Mouse (Mus musculus): ENCODE measurements at regions not wholly inside any gene's neighbourhood (a gene's known extent, or its start where the extent isn't known, plus 50 kb on each side); places are given as distances from the start of the nearest gene placed in this dataset.

GRCm38 (mm10) chr10:96309766-96310165, 173.4 kb downstream of the Gm5426 start:
- no peak for DNase-seq (ENCODE audit: low read depth, low spot score)

- peak; percentile 53 for DNase-seq (ENCODE audit: low read depth, low spot score)
Measured at GRCm38 (mm10) chr10:96325297-96325696, 188.9 kb downstream of the Gm5426 start.

GRCm38 (mm10) chr10:96330639-96331487, 194.5 kb downstream of the Gm5426 start:
- DNase-seq (ENCODE audit: low read depth, low spot score) = no peak

GRCm38 (mm10) chr10:96332731-96333201, 196.4 kb downstream of the Gm5426 start:
- DNase-seq (ENCODE audit: low read depth, low spot score) = no peak

- peak; percentile 77 for DNase-seq (ENCODE audit: low read depth, low spot score)
Measured at GRCm38 (mm10) chr10:96333224-96333623, 196.8 kb downstream of the Gm5426 start.

GRCm38 (mm10) chr10:96336271-96336670, 199.9 kb downstream of the Gm5426 start:
- no peak for DNase-seq (ENCODE audit: low read depth, low spot score)

- DNase-seq (ENCODE audit: low read depth, low spot score) = no peak
Measured at GRCm38 (mm10) chr10:96337088-96337666, 200.8 kb downstream of the Gm5426 start.

GRCm38 (mm10) chr10:96337797-96338608, 201.6 kb downstream of the Gm5426 start:
- peak; percentile 12 for DNase-seq (ENCODE audit: low read depth, low spot score)

GRCm38 (mm10) chr10:96338609-96338978, 202.2 kb downstream of the Gm5426 start:
- DNase-seq (ENCODE audit: low read depth, low spot score) = peak; percentile 11

- peak; percentile 11 for DNase-seq (ENCODE audit: low read depth, low spot score)
Measured at GRCm38 (mm10) chr10:96342476-96342875, 206.1 kb downstream of the Gm5426 start.

GRCm38 (mm10) chr10:96343666-96344065, 207.3 kb downstream of the Gm5426 start:
- no peak for DNase-seq (ENCODE audit: low read depth, low spot score)

GRCm38 (mm10) chr10:96350692-96351091, 214.3 kb downstream of the Gm5426 start:
- no peak for DNase-seq (ENCODE audit: low read depth, low spot score)

GRCm38 (mm10) chr10:96351320-96351719, 214.9 kb downstream of the Gm5426 start:
- DNase-seq (ENCODE audit: low read depth, low spot score) = no peak

- DNase-seq (ENCODE audit: low read depth, low spot score) = peak; percentile 45
Measured at GRCm38 (mm10) chr10:96356980-96357624, 220.7 kb downstream of the Gm5426 start.

- DNase-seq (ENCODE audit: low read depth, low spot score) = peak; percentile 37
Measured at GRCm38 (mm10) chr10:96357632-96358031, 221.2 kb downstream of the Gm5426 start.

- DNase-seq (ENCODE audit: low read depth, low spot score) = no peak
Measured at GRCm38 (mm10) chr10:96358984-96359383, 222.6 kb downstream of the Gm5426 start.

GRCm38 (mm10) chr10:96362211-96362610, 225.8 kb downstream of the Gm5426 start:
- no peak for DNase-seq (ENCODE audit: low read depth, low spot score)

- peak; percentile 37 for DNase-seq (ENCODE audit: low read depth, low spot score)
Measured at GRCm38 (mm10) chr10:96363867-96364266, 227.5 kb downstream of the Gm5426 start.

GRCm38 (mm10) chr10:96365101-96365500, 228.7 kb downstream of the Gm5426 start:
- no peak for DNase-seq (ENCODE audit: low read depth, low spot score)

GRCm38 (mm10) chr10:96366871-96367270, 230.5 kb downstream of the Gm5426 start:
- no peak for DNase-seq (ENCODE audit: low read depth, low spot score)

- DNase-seq (ENCODE audit: low read depth, low spot score) = peak; percentile 96
Measured at GRCm38 (mm10) chr10:96370547-96371320, 234.3 kb downstream of the Gm5426 start.
